Mouse (Mus musculus) brain, embryonic 14.5 days (tissue): ENCODE results near the gene C2cd4d.

ENCODE experiments used
- CTCF ChIP-seq: fragments of 200-500 bp; IDR thresholded peaks from 2 replicates; pipeline ENCODE4 v1.5.1; 2012; ENCODE audit warnings: inconsistent platforms, mild to moderate bottlenecking, moderate library complexity, borderline replicate concordance; ENCODE audit not compliant: insufficient read depth, insufficient read length; ENCODE audit errors: extremely low read depth
- POLR2A ChIP-seq: fragments of 200-500 bp; IDR thresholded peaks from 2 replicates; pipeline ENCODE4 v1.6.1; 2012; ENCODE audit warnings: mild to moderate bottlenecking, inconsistent platforms, borderline replicate concordance; ENCODE audit not compliant: poor library complexity, insufficient read depth, insufficient read length, severe bottlenecking; ENCODE audit errors: extremely low read depth

- TF ChIP-seq CTCF = no peak
- TF ChIP-seq POLR2A = no peak
Observed at GRCm38 (mm10) chr3:94371637-94372036, 9.4 kb downstream of the C2cd4d start.
